Mouse (Mus musculus) kidney, postnatal 0 days (tissue): ENCODE measurements around the gene Cstf2t. TPM values are rescaled to one million over a fixed set of nuclear protein-coding genes. Genes with fewer than 3 reads are reported as not detected.

Experiments
- ATAC-seq: fragments of 200-750 bp; cut with Nextera tagmentation; replicated peaks from 2 replicates; pipeline ENCODE4 v1.8.0; 2017; ENCODE audit warnings: low read depth, moderate number of reproducible peaks, moderate TSS enrichment, moderate library complexity; ENCODE audit not compliant: low FRiP score
- DNase-seq: peaks from one replicate; pipeline ENCODE4 v3.0.0-alpha.2; 2016; ENCODE audit warnings: low spot score
- H3K27ac ChIP-seq: fragments of 300-500 bp; sonication (generic); 2 replicates; pipeline ENCODE4 v1.5.1; 2014; ENCODE audit warnings: mild to moderate bottlenecking
- H3K27me3 ChIP-seq: fragments of 300-500 bp; sonication (generic); 2 replicates; pipeline ENCODE4 v1.6.1; 2014; ENCODE audit warnings: low read length, mixed read lengths; ENCODE audit not compliant: insufficient read depth
- H3K36me3 ChIP-seq: fragments of 300-500 bp; sonication (generic); 2 replicates; pipeline ENCODE4 v1.6.1; 2014; ENCODE audit warnings: low read length, mixed read lengths; ENCODE audit not compliant: insufficient read depth
- H3K4me1 ChIP-seq: fragments of 300-500 bp; sonication (generic); replicated peaks from 2 replicates; pipeline ENCODE4 v1.6.1; 2014; ENCODE audit warnings: antibody characterized with exemption, low read length, mixed read lengths; ENCODE audit not compliant: insufficient read depth
- H3K4me2 ChIP-seq: fragments of 300-500 bp; sonication (generic); 2 replicates; pipeline ENCODE4 v1.6.1; 2014; ENCODE audit warnings: mild to moderate bottlenecking, low read length, moderate library complexity, mixed read lengths
- H3K4me3 ChIP-seq: fragments of 300-500 bp; sonication (generic); replicated peaks from 2 replicates; pipeline ENCODE4 v1.5.1; 2014; ENCODE audit warnings: low read depth, low read length
- H3K9ac ChIP-seq: fragments of 300-500 bp; sonication (generic); 2 replicates; pipeline ENCODE4 v1.6.1; 2014; ENCODE audit warnings: low read depth, low read length
- H3K9me3 ChIP-seq: fragments of 300-500 bp; sonication (generic); replicated peaks from 2 replicates; pipeline ENCODE4 v1.6.1; 2016; ENCODE audit warnings: low read length, inconsistent platforms, mixed read lengths
- CTCF ChIP-seq: IDR thresholded peaks from 2 replicates; pipeline ENCODE4 v1.5.1; 2016; ENCODE audit warnings: antibody characterized with exemption, low read depth, mild to moderate bottlenecking, moderate library complexity
- WGBS: fragments of 180-500 bp; shearing (Covaris S2); extraction: QIAGEN DNeasy Blood & Tissue Kit; methylation state at CpG from one replicate; pipeline ENCODE4 v1.1.7; 2014; 5-methylcytosine and 5-hydroxymethylcytosine counted together
- polyA plus RNA-seq: library from polyadenylated mRNA; unstranded; fragments of >200 nt; fragmentation: Nextera tagmentation; extraction: Ambion mirVana; gene quantifications from 2 replicates; pipeline ENCODE4 v1.2.1, GENCODE M21; 2015

The Cstf2t gene
- polyA plus RNA-seq, 1 experiment from 2014 or later: 42.5 TPM

GRCm38 (mm10) chr19:31073959-31074716 is 8.5 kb upstream of the Cstf2t start:
- Histone ChIP-seq H3K36me3 (no peaks in the 10 kb centered on the region), H3K27ac (no peak overlapping the region), H3K9ac (no peak overlapping the region), H3K9me3 (no peaks in the 10 kb centered on the region), H3K4me1 (no peaks in the 10 kb centered on the region), H3K4me3 (no peak overlapping the region), H3K27me3 (no peaks in the 10 kb centered on the region), H3K4me2 (0 out of 2 replicates have a peak overlapping the region, but pooled peaks have one; percentile 6)
- no peak for DNase-seq
- WGBS: 60% methylated on average over 24 of the region's 24 CpGs
- ATAC-seq: no peak
- no peak for TF ChIP-seq CTCF

- Histone ChIP-seq H3K9me3 (no peaks in the 10 kb centered on the region), H3K9ac (no peak overlapping the region), H3K27ac (no peak overlapping the region), H3K4me3 (no peak overlapping the region), H3K36me3 (no peaks in the 10 kb centered on the region), H3K4me2 (0 out of 2 replicates have a peak overlapping the region, but pooled peaks have one; percentile 6), H3K4me1 (no peaks in the 10 kb centered on the region), H3K27me3 (no peaks in the 10 kb centered on the region)
- no peak for ATAC-seq
- TF ChIP-seq CTCF: no peak
- DNase-seq: no peak
- WGBS: 32% methylated on average over 3 of the region's 3 CpGs
Observed at GRCm38 (mm10) chr19:31074717-31075063, 7.9 kb upstream of the Cstf2t start.

GRCm38 (mm10) chr19:31076106-31076505 is 6.5 kb upstream of the Cstf2t start:
- Histone ChIP-seq H3K36me3 (no peaks in the 10 kb centered on the region), H3K27ac (no peak overlapping the region), H3K4me1 (no peaks in the 10 kb centered on the region), H3K4me2 (no peak overlapping the region), H3K9ac (no peak overlapping the region), H3K27me3 (no peaks in the 10 kb centered on the region), H3K4me3 (no peak overlapping the region), H3K9me3 (no peaks in the 10 kb centered on the region)
- ATAC-seq (no peak), DNase-seq (no peak)
- no peak for TF ChIP-seq CTCF
- 85% methylated on average over 4 of the region's 4 CpGs for WGBS

DNA sequence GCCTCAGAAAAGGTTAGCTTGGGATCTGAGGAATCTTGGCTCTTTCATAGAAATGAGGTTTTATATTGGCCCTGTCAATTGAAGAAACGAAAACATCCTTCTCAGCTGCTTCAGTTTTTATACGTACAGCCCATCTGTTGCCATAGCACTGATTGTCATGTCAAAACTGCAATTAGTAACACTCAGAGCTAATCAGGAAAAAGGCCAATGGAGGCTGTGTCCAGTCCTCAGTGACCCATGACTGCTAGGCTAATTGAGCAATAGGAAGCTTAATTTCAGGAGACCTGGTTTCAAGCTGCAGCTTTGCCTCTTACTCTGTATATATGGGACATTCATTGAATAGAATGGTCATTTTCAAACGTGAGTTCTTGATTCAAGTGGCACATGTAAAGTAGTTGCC is 4.4 kb upstream of the Cstf2t start:
- no peak for ATAC-seq
- H3K27me3 ChIP-seq: no peaks in the 10 kb centered on the region
- 60% methylated on average over 3 of the region's 3 CpGs for WGBS
- no peak overlapping the region for H3K4me3 ChIP-seq
- no peak overlapping the region for H3K4me2 ChIP-seq
- no peak for TF ChIP-seq CTCF
- H3K9ac ChIP-seq: no peak overlapping the region
- no peak for DNase-seq
- no peaks in the 10 kb centered on the region for H3K9me3 ChIP-seq
- no peaks in the 10 kb centered on the region for H3K36me3 ChIP-seq
- H3K4me1 ChIP-seq: no peaks in the 10 kb centered on the region
- H3K27ac ChIP-seq: no peak overlapping the region

DNA sequence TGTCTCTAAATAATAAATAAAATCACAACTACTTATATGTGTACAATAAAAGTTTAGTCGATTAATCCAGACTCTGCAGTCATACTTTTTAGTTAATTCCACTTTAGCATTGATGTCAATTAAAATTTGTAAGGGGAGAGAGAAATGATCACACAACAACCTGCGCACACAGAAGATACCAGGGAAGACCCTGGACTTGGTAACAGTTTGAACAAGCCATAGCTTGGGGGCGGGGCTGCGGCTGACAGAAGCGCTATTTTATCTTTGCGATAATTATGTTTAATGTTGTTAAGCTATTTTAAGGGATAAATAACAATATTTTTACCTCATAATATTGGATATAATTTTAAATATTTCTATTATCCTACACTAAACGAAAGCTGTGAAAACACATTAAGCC is 411 bp upstream of the Cstf2t start:
- DNase-seq: no peak
- Histone ChIP-seq H3K9ac (no peak overlapping the region), H3K4me2 (peak overlapping the region; percentile 53), H3K4me1 (no peaks in the 10 kb centered on the region; the same call in 1 of the 2 replicates), H3K9me3 (no peaks in the 10 kb centered on the region; the same call in 1 of the 2 replicates), H3K36me3 (peaks cover 13% of the 10 kb centered on the region; the same call in 1 of the 2 replicates), H3K4me3 (peak overlapping the region; percentile 46), H3K27me3 (no peaks in the 10 kb centered on the region), H3K27ac (peak overlapping the region; percentile 39; the same call in 1 of the 2 replicates)
- no peak for TF ChIP-seq CTCF
- ATAC-seq: no peak
- 20% methylated on average over 7 of the region's 7 CpGs for WGBS

DNA sequence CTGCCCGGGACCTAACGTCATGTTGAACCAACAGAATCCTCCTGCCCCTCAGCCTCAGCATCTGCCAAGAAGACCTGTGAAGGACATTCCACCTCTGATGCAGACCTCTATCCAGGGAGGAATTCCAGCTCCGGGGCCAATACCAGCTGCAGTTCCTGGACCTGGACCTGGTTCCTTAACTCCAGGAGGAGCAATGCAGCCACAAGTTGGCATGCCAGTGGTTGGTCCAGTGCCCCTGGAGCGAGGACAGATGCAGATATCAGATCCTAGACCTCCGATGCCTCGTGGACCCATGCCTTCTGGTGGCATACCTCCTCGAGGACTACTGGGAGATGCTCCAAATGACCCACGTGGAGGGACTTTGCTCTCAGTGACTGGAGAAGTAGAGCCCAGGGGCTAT is 1.1 kb downstream of the Cstf2t start:
- TF ChIP-seq CTCF: no peak
- peak overlapping the region; percentile 57; the same call in 1 of the 2 replicates for H3K9ac ChIP-seq
- H3K27me3 ChIP-seq: no peaks in the 10 kb centered on the region
- ATAC-seq (no peak), DNase-seq (no peak)
- no peaks in the 10 kb centered on the region; the same call in 1 of the 2 replicates for H3K4me1 ChIP-seq
- peak overlapping the region; percentile 60 for H3K4me2 ChIP-seq
- H3K4me3 ChIP-seq: peak overlapping the region; percentile 46
- over 99% methylated on average over 8 of the region's 8 CpGs for WGBS
- H3K27ac ChIP-seq: no peak overlapping the region
- H3K9me3 ChIP-seq: no peaks in the 10 kb centered on the region; the same call in 1 of the 2 replicates
- H3K36me3 ChIP-seq: peaks cover 13% of the 10 kb centered on the region; the same call in 1 of the 2 replicates
